Mouse (Mus musculus) retina, embryonic 14.5 days (tissue): ENCODE data around the gene Sec14l1.
A peak's percentile ranks its signal among the peaks of the same experiment; 100 is the strongest.
"Not testable (repeated sequence)": the region's sequence is repeated elsewhere in the genome, so short reads cannot be mapped to it uniquely, and the experiment has no call there.

Experiments used
- DNase-seq: peaks from one replicate; pipeline ENCODE4 v3.0.0-alpha.2; 2015; ENCODE audit warnings: low spot score

Gene Sec14l1

DNA sequence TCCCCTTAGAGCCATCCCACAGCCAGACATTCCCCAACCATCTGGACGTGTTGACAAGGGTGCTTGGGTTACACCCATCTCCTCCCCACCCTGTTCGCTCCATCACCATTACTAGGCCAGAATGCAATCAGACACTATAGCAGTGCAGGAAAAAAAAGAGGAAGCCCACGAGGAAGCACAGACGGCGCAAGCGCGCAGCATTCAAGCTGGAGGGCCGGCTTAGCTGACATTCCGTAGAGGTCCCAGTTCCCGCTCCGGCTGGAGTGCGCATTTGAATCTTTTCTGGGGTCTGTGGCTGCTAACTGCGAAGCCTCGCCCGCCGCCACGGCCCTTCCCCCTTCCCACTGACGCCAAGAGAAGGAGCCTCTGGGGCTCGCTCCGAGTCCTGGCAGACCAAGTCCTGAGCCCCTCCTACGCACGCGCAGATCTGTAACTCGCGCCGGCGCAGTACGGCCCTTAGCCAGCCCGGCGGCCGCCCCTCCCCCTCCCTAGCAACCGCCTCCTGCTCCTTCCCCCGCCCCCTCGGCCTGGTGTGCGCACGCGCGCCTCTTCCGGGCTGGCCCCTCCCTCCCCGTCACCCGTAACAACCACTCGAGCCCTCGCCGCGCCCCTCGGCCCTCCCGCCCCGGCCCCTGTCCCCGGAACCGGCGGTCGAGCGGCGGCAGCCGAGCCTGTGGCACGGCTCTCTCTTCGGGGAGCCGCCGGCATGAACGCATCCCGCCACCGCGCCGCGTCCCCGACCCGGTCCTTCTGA is at the start of gene Sec14l1:
TSS of gene Sec14l1 (plus strand) at position 577 of the 754 bp plus-strand sequence.
- DNase-seq: peak; percentile 99

DNA sequence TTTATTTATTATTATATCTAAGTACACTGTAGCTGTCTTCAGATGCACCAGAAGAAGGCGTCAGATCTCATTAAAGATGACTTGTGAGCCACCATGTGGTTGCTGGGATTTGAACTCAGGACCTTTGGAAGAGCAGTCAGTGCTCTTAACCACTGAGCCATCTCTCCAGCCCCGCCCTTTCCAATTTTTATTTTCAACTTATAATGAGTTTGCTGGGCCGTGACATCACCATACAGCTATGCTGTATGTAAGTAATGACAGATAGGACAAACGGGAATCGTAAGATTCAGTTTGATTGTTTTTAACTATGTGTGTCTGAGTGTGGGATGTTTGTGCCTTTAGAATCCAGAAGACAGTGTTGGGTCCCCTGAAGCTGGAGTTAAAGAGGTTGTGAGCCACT is 49.4 kb upstream of the Sec14l1 start:
- DNase-seq: not testable (repeated sequence)

DNA sequence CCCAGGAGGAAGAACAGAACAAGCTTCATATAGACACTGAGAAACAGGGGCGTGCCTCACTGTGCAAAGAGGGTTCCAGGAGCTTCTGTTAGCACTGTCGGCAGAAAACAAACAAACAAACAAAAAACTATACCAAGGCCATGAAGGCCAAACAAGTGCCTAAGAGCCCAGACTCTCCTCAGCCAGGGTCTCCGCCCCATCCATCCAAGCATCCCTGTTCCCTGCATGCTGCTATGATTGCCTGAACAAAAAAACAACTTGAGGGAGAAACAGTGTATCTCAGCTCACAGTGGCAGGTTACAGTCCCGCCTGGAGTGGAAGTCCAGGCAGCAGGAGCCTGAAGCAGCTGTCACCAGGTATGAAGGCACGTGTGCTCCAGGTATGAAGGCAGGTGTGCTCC is 48.2 kb upstream of the Sec14l1 start:
- DNase-seq: no peak

DNA sequence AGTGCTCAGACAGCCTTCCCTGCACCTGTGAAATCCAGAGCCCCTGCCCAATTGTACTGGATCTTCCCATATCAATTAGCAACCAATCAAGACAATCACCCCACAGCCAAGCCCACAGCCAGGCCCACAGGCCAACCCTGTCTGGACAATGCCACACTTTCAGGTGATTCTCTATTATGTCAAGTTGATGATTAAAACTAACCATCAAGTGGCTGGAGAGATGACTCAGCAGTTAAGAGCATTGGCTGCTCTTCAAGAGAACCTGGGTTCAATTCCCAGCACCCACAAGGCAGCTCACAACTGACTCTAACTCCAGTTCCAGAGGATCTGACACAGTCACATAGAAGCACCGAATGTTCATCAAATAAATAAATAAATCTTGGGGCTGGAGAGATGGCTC is 46.6 kb upstream of the Sec14l1 start:
- DNase-seq: no peak

DNA sequence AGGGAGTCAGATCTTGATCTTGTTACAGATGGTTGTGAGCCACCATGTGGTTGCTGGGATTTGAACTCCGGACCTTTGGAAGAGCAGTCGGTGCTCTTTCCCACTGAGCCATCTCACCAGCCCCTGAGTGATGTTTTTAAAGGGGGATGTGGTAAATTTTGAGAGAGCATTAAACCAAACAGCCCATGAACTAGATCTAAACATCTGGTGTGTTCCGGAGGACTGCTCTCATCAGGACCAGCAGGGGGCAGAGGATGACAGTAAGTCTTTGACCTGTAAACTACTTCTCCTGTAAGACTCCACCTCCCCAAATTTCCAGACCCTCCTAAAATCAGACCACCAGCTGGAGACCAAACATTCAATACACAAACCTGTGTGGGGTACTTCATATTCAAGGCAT is 45.9 kb upstream of the Sec14l1 start:
- peak; percentile 38 for DNase-seq

DNA sequence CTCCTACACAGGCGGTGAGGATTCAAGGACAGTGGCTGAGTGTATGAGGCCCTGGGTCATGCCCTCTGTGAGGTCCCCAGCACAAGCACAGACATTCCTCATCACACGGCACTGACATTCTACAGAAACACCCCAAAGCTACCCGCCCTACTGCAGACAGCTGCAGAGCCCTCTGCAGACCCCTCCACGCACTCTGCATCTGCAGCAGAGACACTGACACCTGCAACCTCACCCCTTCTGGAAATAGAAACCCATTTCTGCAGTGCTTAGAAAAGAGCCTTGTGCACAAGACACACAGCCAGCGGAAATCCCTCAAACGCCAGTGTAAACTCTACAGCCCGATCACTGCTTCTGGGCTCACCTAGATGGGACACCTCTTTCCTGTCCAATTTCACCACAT is 44.3 kb upstream of the Sec14l1 start:
- no peak for DNase-seq

DNA sequence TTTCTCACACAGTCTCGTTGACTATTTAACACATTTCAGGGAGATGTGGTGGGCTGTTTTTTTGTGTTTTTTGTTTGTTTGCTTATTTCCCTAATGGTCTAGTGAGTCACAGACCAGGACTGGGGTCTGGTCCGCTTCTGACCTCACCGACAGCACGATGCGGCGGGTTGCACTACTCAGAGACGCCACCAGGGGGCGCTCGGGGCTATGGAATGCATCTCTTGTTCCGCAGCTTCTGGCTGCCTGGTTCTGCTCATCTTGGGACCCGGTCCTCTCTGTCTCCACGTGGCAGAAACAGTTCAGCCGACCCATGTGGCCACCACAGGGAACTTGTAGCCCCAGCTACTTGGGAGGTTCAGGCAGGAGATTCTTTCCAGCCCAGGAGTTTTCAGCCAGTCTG is 42.8 kb upstream of the Sec14l1 start:
- DNase-seq: peak; percentile 93

DNA sequence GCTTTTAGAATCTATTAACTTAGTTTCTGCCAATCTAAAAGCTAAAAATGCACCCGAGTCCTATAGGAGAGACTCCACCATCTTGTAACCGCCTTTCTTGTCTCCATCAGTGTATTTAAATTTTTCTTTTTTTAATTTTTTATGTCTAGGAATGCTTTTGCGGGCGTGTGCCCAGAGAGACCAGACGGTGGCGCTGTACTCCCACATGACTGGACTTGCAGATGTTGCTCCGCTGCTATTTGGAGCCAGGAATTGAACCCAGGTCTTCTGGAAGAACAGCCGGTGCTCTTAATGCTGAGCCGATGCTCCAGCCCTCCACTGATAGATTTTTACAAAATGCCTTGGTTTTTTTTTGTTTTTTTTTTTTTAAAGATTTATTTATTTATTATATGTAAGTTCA is 41.5 kb upstream of the Sec14l1 start:
- DNase-seq: no peak

DNA sequence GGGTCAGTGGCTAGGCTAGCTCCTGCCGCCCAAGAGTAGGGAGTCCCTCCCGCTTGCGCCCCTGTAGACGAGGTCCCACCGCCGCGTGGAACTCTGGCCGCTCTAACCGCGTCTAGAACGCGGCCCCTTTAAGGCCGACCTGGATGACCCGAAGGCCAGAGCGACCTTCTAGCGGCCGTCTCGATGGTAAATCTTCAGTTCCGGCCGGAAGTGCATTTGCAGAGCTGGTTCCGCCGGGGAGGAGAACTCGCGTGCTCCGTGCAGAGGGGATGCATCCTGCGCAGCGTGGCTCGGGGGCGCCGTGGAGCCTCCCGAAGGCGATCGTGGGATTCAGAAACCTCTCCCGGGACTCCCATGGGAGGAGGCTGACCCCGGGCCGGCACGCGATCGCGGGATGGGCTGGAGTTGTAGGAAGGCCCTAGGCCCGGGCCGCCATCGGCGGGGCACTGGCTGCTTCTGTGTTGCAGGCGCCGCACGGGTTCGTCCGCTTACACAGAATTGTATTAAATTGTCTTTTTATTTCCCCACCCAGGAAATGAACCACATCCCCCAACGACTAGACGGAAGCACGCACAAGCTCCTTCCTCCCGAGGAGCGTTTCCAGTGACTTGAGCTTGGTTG is 38.3 kb upstream of the Sec14l1 start:
- DNase-seq: peak; percentile 94

DNA sequence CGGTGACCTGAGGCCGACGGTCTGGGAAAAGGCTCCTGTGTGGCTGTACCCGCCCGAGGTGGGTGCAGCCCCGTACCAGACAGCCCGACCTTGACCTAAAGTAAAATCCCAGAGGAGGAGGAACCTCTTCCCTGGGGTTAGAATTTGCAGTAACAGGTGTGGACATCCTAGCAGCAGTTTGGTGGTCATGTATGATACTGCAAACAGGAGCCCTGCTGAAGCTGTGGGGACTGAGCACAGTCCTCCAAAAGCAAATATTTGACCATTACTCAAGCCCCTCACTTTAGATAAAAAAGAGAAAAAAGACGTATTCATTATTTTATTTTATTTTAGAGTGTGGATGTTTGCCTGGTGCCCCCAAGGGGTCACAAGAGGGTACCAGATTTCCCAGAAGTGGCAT is 37.7 kb upstream of the Sec14l1 start:
- DNase-seq: no peak

DNA sequence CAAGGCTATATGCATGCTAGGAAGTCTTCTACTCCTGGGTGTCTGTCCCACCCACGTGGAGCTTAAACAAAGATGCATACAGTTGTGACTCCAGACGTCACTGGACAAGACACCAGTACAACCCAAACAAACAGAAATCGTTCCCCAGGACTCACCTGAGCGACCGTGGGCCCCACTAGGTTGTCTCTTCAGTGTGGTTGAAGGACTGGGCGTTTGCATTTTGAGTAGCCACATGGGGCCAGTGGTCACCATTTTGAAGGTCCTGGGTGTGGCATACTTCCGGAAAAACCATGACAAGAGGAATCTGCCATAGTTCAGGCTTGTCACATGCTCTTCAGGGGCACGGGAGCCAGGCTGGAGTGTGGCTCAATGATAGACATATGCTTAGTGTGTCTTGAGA is 37.1 kb upstream of the Sec14l1 start:
- DNase-seq: no peak

DNA sequence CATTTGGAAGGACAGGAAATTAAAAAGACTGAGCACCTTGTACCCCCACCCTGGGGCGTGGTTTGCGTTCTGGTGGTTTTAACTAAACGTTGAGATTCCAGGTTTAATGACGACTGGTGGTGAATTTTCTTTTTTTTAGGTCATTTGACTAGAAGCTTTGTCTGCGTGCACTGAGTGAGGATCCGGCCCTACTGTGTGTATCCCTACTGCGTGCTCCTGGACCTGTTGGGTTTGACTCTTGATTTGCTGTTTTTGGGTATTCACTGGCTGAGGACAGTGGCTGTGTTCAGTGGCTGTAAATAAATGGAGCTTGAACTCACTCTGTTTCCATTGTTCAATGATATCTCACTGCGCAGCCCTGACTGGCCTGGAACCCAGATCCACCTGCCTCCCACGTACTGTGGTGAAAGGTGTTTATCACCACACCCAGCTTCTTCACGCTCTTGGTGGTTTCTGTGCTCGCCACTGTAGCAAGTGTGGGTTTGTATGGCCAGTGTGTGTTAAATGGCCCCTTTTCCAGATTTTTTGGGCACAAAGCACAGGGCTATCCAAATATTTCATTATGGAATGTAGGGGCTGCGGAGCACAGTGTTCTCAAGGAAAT is 36.2 kb upstream of the Sec14l1 start:
- no peak for DNase-seq

DNA sequence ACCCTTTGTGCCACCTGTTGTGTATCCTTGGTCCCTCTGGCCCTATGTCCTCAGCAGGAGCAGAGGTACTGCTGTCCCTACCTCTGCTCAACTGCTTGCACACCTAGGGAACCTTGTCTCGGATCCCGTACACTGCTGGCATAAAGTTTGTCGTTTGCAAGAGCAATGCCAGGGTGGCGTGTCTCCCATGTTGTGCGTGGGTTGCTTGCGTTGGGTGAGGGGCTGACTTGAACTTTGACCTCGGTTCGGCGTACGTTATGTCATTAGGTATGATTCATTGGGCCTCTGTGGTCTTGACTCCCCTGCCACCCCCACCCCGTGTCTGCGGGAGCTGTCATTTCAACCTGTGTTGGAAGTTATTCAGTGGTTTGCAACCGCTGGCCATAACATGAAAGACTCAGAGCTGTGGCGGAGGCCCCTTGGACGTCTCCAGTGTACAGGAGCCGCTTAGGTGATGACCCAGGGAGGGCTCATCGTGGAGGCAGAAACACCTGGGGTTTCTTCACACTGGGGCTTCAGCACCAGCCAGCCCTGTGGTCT is 35.2 kb upstream of the Sec14l1 start:
- no peak for DNase-seq

DNA sequence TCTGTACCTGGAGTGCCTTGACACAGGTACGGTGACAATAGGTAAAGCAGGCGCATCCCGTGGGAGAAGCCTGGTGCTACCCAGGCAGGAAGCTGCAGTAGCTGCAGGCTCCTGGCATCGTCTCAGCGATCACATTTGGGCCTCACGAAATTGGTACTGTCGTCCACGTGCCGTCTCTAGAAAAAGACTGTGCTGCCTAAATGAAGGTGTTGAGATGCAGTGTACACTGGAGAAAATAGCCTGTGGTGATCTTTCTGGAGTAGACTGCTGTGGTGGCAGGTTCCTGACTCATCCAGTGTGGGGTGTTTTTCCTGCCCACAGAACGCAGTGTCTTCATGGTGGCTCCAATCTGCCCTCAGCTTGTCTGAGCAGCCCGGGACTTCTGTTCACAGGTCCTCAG is 34.8 kb upstream of the Sec14l1 start:
- DNase-seq: no peak

DNA sequence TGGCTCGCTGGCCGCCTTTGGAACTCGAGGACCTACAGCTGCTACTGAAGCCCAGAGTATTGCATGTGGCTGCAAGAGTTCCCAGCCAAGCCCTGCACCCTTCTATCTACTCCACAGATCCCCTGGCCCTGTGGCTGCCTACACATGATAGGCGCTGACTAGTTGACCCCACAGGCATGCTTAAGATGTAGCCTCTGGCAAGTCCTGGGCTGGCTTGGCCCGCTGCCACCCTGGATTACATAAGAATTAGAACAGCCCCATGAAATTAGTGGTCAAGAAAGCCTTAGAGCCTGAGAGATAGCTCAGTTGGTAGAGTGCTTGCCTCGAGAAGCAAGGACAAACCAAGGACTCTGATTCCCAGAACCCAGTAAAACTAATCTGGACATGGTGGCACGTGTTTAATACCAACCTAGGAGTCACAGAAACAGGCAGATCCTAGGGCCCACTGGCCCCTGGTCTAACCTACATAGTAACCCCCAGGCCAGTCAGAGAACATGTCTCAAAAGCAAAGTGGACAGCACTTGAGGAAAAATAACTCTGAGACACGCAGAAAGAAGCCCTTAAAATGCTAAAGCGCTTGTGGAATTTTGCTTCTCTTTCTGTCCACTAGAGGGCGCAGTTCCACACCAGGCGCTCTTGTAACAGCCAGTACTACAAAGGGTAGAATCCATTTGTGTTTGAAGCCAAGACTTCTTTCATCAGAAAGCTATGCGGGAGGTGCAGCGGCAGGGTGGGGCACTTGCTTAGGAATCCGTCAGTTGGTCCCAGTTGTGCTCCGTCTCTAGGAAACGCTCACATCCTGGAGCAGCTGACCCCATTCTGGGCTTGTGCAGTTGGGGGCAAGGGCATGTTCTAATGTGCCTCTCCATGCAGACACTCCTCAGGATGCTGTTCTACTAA is 33.6 kb upstream of the Sec14l1 start:
- peak; percentile 88 for DNase-seq

DNA sequence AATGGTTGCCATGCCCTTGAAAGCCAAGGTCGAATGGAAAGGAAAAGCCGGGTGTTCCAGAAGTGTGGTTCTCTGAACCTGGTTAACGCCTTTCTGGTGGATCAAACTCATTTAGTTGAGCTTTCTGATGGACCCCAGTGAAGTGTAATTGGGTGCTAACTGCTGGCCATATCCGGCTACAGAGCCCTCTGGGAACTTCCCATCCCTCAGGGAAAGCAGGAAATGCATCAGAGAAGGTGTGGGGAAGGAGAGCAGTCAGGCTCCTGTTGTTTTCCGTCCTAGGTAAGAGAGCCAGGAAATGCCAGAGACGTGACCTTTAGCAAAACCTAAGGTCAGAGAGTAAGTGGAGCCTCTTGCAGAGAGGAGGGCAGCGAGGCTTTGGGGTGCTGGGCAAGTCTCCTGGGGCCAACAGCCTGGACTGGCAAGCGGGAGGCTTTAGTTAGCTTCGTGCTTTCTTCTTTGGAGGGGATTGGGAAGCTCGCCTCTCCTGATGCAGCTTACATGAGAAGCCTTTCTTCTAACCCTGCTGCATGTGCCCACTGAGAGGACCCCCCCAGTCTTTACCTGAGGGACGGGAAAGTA is 32.5 kb upstream of the Sec14l1 start:
- DNase-seq: no peak

DNA sequence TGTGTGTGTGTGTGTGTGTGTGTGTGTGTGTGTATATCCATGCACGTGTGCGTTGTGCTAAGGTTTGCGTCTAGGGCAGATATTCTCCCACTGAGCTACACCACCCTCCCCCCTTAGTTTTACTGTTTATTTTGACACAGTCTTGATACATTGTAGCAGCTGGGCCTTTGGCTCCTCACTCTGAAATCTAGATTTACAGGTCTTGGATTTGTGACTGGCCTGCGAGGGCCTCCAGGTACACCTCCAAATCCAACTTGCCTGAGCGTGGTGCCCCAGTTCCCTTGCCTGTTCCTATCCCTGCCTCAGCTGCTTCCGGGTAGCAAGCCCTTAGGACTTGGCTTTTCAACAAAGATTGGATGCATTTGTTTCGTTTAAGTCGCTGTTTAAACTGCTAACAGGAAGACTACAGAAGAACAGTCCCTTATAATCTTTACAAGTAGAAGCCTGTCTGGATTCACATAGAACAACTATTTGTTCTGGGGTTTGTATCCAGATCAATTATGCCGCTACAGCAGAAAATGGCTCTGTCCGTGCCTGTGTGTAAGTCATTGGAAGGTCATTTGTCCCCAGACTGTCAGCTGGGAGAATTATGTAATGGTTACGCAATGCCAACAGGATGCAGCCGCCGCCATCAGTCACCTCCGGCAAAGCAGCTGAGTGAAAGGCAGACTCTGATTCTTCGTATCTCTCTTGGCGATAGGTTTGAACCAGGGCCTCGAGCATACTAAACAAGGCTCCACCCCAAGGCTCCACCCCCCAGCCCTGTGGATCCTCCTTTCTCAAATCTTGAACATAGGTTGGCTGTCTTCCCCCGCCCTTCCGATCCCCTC is 31.7 kb upstream of the Sec14l1 start:
- DNase-seq: no peak

DNA sequence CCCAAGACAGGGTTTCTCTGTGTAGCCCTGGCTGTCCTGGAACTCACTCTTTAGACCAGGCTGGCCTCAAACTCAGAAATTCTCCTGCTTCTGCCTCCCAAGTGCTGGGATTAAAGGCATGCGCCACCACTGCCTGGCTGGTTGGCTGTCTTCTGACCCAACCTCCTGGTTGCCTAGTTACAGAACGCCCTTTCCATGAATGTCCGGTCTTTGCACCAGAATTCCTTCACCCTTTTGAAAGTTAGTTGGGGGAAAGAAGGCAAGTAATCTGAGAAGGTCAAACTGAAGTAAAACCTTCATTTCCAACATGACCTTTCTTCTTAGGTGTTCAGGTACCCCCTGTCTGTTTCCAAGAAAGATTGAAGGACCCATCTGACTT is 31.1 kb upstream of the Sec14l1 start:
- DNase-seq: not testable (repeated sequence)

DNA sequence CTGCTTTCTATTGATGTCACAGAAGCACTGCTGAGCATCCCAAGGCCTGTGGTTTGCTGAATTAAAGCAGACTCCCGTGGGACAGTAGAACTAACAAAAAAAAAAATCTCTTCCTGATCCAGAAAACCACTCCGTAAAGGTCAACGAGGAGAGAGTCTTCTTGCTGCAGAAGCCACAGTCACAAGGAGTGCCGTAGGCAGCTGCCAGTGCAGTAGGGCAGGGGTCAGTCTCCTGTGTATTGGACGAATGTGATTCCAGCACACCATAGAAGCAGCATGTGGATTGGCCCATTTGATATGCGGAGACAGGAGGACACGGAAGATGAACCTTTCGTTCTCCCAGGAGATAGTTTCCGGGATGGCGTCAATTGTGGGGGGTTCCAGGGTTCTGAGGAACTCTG is 28.8 kb upstream of the Sec14l1 start:
- no peak for DNase-seq

DNA sequence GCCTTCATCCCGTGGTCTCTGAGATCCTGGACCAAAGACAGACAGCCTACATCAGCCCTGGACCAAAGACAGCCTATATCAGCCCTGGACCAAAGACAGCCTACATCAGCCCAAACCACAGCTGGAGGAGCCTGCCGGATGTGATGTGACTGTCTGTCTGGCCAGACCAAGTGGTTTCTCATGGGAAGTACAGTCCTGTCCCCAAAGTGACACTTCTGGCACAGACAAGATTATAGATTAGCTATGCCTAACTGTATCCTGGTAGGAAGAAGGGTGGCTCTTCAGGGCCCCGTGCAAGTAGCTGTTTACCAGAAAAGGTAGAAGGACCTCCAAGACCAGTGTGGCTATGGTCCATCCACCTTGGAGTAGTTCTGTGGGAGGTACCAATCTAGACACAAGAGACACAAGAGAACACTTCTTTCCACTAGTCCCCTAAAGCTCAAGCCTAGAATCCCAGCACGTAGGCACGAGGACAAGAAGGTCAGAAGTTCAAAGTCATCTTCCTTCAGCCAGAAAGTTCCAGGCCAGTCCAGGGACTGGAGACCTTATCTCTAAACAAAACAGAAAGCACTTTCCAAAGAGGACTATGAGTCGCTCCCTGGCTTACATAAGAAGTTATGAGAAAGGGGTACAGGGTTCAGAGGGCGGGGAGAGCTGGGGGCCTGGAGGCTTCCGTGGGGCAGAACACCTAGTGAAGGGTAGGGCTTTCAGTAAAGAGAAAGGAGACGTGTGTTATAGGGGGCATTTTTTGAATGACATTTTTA is 27.8 kb upstream of the Sec14l1 start:
- DNase-seq: no peak
